Mouse (Mus musculus): ENCODE data around the gene Vmn1r74. TPM values are rescaled to one million over a fixed set of nuclear protein-coding genes. Genes with fewer than 3 reads are reported as not detected.

Gene Vmn1r74
- not detected for polyA plus RNA-seq (2012; fragmentation: generic; extraction: Trizol)

DNA sequence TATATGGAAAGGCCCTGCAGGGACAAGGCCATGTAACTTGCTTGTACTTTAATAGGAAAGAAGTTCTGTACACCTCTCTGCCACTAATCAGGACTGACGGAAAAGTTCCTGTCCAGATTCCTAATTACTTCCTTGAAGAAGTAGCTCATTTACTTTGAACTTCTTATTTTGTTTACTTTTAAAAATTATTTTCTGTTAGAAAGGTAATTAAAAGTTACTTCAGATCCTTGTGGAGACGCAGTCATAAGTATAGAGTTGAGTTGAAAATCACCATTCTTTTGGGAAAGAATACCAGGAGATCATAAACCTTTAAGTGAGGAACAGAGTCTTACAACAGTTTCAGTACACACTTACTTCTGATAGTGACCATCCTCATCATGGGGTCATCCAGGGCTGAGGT lies at the start of gene Vmn1r74:
TSS of gene Vmn1r74 (plus strand) at position 301 of the 400 bp plus-strand sequence.

DNA sequence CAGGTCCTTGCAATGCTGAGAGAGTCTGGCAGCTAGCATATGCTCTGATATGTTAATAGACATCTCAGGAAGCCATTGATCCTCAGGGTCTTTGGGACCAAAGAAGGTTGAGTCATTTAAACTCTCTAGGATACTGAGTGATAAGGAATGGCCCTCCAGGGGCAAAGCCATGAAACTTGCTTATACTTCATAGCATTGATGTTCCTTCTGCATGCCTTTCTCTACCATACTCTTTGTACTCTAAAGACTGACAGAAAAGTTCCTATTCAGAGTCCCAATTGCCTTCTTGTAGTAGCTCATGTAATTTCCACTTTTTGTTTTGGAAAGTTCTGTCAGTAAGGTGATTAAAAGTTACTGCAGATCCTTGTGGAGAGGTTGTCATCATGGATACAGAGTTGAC lies 40.5 kb downstream of the Vmn1r74 start, which contains the start of gene Vmn1r75:
TSS of gene Vmn1r75 (plus strand) at position 301 of the 400 bp plus-strand sequence.

Other genes with a start within 250 kb of the Vmn1r74 start
- gene Zscan4-ps3, start 224.7 kb upstream of the Vmn1r74 start, polyA plus RNA-seq (2012; fragmentation: generic; extraction: Trizol): not detected
- not detected for gene Vmn1r72, start 153.8 kb upstream of the Vmn1r74 start, polyA plus RNA-seq (2012; fragmentation: generic; extraction: Trizol)
- gene Vmn1r73, start 103.7 kb upstream of the Vmn1r74 start, polyA plus RNA-seq (2012; fragmentation: generic; extraction: Trizol): not detected
- gene Vmn1r75, start 40.6 kb downstream of the Vmn1r74 start, polyA plus RNA-seq (2012; fragmentation: generic; extraction: Trizol): not detected
- gene Vmn1r76, start 104.2 kb downstream of the Vmn1r74 start, polyA plus RNA-seq (2012; fragmentation: generic; extraction: Trizol): not detected
- not detected for gene Vmn1r77, start 202.8 kb downstream of the Vmn1r74 start, polyA plus RNA-seq (2012; fragmentation: generic; extraction: Trizol)

Data from C3H10T1/2 (cell line).